Mouse (Mus musculus) C2C12 (cell line): ENCODE data around the gene Prss36. TPM values are rescaled to one million over a fixed set of nuclear protein-coding genes. Genes with fewer than 3 reads are reported as not detected.

Experiments
- H3K27me3 ChIP-seq: one replicate; pipeline ENCODE4 v1.6.1; 2011; ENCODE audit not compliant: control insufficient read depth, insufficient read depth, insufficient read length
- H3K36me3 ChIP-seq: one replicate; pipeline ENCODE4 v1.6.1; 2011; ENCODE audit not compliant: control insufficient read depth, insufficient read depth
- H3K4me3 ChIP-seq: one replicate; pipeline ENCODE4 v1.5.1; 2011; ENCODE audit warnings: mild to moderate bottlenecking, control low read depth; ENCODE audit not compliant: poor library complexity, insufficient read depth, severe bottlenecking
- H3K79me2 ChIP-seq: one replicate; pipeline ENCODE4 v1.6.1; 2011; ENCODE audit not compliant: control insufficient read depth, insufficient read depth
- H3K79me3 ChIP-seq: one replicate; pipeline ENCODE4 v1.6.1; 2011; ENCODE audit warnings: low read depth, control low read depth
- H3ac ChIP-seq: one replicate; pipeline ENCODE3; 2011; ENCODE audit warnings: low read depth; ENCODE audit not compliant: control insufficient read depth, insufficient read length
- CEBPB ChIP-seq: IDR thresholded peaks from one replicate; pipeline ENCODE4 v1.6.1; 2011; ENCODE audit warnings: low read depth, mild to moderate bottlenecking, control low read depth, moderate library complexity
- CTCF ChIP-seq: IDR thresholded peaks from one replicate; pipeline ENCODE4 v1.5.1; 2011; ENCODE audit not compliant: control insufficient read depth, insufficient read depth, insufficient read length
- FOSL1 ChIP-seq: IDR thresholded peaks from one replicate; pipeline ENCODE4 v1.8.0; 2011; ENCODE audit warnings: mild to moderate bottlenecking, low read length; ENCODE audit not compliant: poor library complexity, insufficient read depth, severe bottlenecking
- MAX ChIP-seq: IDR thresholded peaks from one replicate; pipeline ENCODE4 v1.6.1; 2011; ENCODE audit warnings: mild to moderate bottlenecking, control low read depth
- MYOD1 ChIP-seq: IDR thresholded peaks from one replicate; pipeline ENCODE4 v1.6.1; 2011; ENCODE audit warnings: low read depth; ENCODE audit not compliant: control insufficient read depth, insufficient read length
- MYOG ChIP-seq: IDR thresholded peaks from one replicate; pipeline ENCODE4 v1.6.1; 2011; ENCODE audit not compliant: control insufficient read depth, insufficient read length; ENCODE audit errors: extremely low read depth
- USF1 ChIP-seq: IDR thresholded peaks from one replicate; pipeline ENCODE4 v1.6.1; 2011; ENCODE audit warnings: low read depth, mild to moderate bottlenecking, control low read depth, moderate library complexity
- long read RNA-seq, 2 experiments: library from polyadenylated mRNA; unstranded; transcript quantifications; one replicate each; pipeline ENCODE4 v2.0.0; 2019 to 2020
- polyA plus RNA-seq: library from polyadenylated mRNA; unstranded; fragments of >200 nt; fragmentation: generic; extraction: Trizol; gene quantifications from one replicate; pipeline ENCODE4 v1.2.1, GENCODE M21; 2012; ENCODE audit warnings: missing spikeins

Prss36 gene
- 4.7 TPM for polyA plus RNA-seq
- long read RNA-seq, experiment 1, partial matches to known transcripts: 0 of 6 reads
- long read RNA-seq, experiment 1, other reads (novel, unspliced or antisense): 4 of 6 reads
- long read RNA-seq, experiment 2, partial matches to known transcripts: 1 of 1 reads
- long read RNA-seq, experiment 2, other reads (novel, unspliced or antisense): 0 of 1 reads

GRCm38 (mm10) chr7:127946470-127947023 lies at the start of gene Prss36:
Gene Prss36 (minus strand): TSS chr7:127946725.
- TF ChIP-seq USF1 (no peak), MAX (no peak), FOSL1 (no peak), CTCF (no peak), MYOD1 (no peak), CEBPB (no peak), MYOG (no peak)
- Histone ChIP-seq H3ac (no peak within 1 kb of the TSS), H3K36me3 (no peaks in the 10 kb centered on the region), H3K27me3 (peaks cover 30% of the 10 kb centered on the region), H3K79me3 (no peaks in the 10 kb centered on the region), H3K79me2 (no peaks in the 10 kb centered on the region), H3K4me3 (no peak within 1 kb of the TSS)

GRCm38 (mm10) chr7:127993341-127993977 lies 46.9 kb upstream of the Prss36 start, which contains the start of gene Pycard:
Gene Pycard (minus strand): TSS chr7:127993867.
- H3K79me3 ChIP-seq: no peaks in the 10 kb centered on the region
- H3K36me3 ChIP-seq: peaks cover 32% of the 10 kb centered on the region
- H3K27me3 ChIP-seq: no peaks in the 10 kb centered on the region
- H3ac ChIP-seq: no peak within 1 kb of the TSS
- no peak within 1 kb of the TSS for H3K4me3 ChIP-seq
- no peaks in the 10 kb centered on the region for H3K79me2 ChIP-seq
- TF ChIP-seq MYOD1 (no peak), FOSL1 (no peak)

- no peak for TF ChIP-seq CTCF
- TF ChIP-seq MYOG: no peak
- no peak for TF ChIP-seq MAX
- no peak for TF ChIP-seq USF1
- TF ChIP-seq MYOD1: no peak
- no peak for TF ChIP-seq FOSL1
- TF ChIP-seq CEBPB: no peak
- H3K27me3 ChIP-seq: no peaks in the 10 kb centered on the region
- no peaks in the 10 kb centered on the region for H3K79me3 ChIP-seq
- peaks cover 38% of the 10 kb centered on the region for H3K36me3 ChIP-seq
- no peaks in the 10 kb centered on the region for H3K79me2 ChIP-seq
- H3K4me3 ChIP-seq: no peak overlapping the region
- no peak overlapping the region for H3ac ChIP-seq
Measured at GRCm38 (mm10) chr7:127992488-127993340, 46.2 kb upstream of the Prss36 start.

- Histone ChIP-seq H3K79me3 (no peaks in the 10 kb centered on the region), H3K27me3 (no peaks in the 10 kb centered on the region), H3ac (no peak overlapping the region), H3K79me2 (no peaks in the 10 kb centered on the region), H3K36me3 (peaks cover 47% of the 10 kb centered on the region), H3K4me3 (no peak overlapping the region)
- peak; percentile 23 for TF ChIP-seq CTCF
- TF ChIP-seq FOSL1: no peak
Measured at GRCm38 (mm10) chr7:127991643-127992487, 45.3 kb upstream of the Prss36 start.

GRCm38 (mm10) chr7:127988904-127989303 lies 42.4 kb upstream of the Prss36 start:
- Histone ChIP-seq H3K27me3 (no peaks in the 10 kb centered on the region), H3K79me3 (no peaks in the 10 kb centered on the region), H3K4me3 (no peak overlapping the region), H3K36me3 (peaks cover 76% of the 10 kb centered on the region), H3ac (no peak overlapping the region), H3K79me2 (peaks cover 16% of the 10 kb centered on the region)
- no peak for TF ChIP-seq MYOD1
- no peak for TF ChIP-seq USF1
- TF ChIP-seq FOSL1: no peak
- no peak for TF ChIP-seq MAX
- no peak for TF ChIP-seq MYOG
- TF ChIP-seq CTCF: no peak
- TF ChIP-seq CEBPB: no peak
